Mouse (Mus musculus): ENCODE measurements at regions not wholly inside any gene's neighbourhood (a gene's known extent, or its start where the extent isn't known, plus 50 kb on each side); places are given as distances from the start of the nearest gene placed in this dataset.

DNA sequence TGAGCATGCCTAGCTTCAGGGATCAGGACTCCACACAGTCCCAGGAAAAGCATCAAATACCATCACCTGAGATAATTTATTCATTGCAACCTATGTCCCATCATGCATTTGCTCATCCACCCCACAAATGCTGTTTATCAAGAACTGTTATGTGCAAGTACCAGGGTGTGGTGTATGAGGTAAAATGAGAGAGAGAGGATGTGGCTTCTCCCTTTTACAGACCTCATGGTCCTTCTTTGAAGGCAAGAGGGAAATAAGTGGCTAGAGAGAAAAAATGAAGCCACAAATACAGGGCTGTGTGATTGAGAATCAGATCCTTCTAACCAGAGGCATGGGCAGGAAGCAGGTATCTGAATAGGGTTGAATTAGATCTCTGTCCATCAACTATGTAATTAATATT lies 51.3 kb upstream of the Camk1g start:
- no peak for TF ChIP-seq GATA1 (IDR thresholded peaks at IDR 0.05; ENCODE audit: low read length)
- no peak for TF ChIP-seq TAL1 (IDR thresholded peaks at IDR 0.05; ENCODE audit: low read length)
